Mouse (Mus musculus) adrenal gland, postnatal 36 days (tissue): ENCODE data around the gene Trim31. TPM values are rescaled to one million over a fixed set of nuclear protein-coding genes. Genes with fewer than 3 reads are reported as not detected.

ENCODE experiments used
- DNase-seq, 2 experiments: peaks; one replicate each; pipeline ENCODE4 v3.0.0; 2021; ENCODE audit warnings: mixed read lengths in 1 of 2
- total RNA-seq, 2 experiments: library from RNA; stranded (reverse); gene quantifications; 2 replicates each; pipeline ENCODE4 v1.2.3; 2021

Gene Trim31
- total RNA-seq, 2 experiments from 2014 or later, result not detected

DNA sequence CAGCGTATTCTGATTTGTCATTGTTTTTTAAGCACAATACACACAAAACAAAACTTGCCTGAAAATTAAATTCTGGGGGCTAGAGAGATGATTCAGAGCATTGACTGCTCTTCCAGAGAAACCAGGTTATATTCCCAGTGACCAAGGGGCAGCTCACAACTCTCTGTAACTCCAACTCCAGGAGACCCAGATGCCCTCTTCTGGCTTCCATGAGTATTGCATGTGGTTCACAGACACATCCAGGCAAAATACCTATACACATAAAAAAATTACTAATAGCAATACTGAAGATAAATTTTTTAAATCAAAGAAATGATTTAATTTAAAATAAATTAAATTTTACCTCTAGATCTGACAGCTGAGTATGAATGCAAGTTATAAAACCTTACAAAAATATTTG lies 1.3 kb upstream of the Trim31 start:
- DNase-seq, result peak; percentile 19 to 53

GRCm38 (mm10) chr17:36897065-36897464 lies 853 bp upstream of the Trim31 start:
- DNase-seq, result no peak

GRCm38 (mm10) chr17:36899376-36899775 lies 1.5 kb downstream of the Trim31 start:
- no peak for DNase-seq

GRCm38 (mm10) chr17:36900001-36900400 lies 2.1 kb downstream of the Trim31 start:
- no peak for DNase-seq

- no peak for DNase-seq
These were observed 2.8 kb downstream of the Trim31 start for GRCm38 (mm10) chr17:36900691-36901090.

- peak in 1 of 2 experiments; percentile 7 for DNase-seq
These were observed 5.7 kb downstream of the Trim31 start for GRCm38 (mm10) chr17:36903651-36904050.

- DNase-seq, result no peak
These were observed 10.3 kb downstream of the Trim31 start for GRCm38 (mm10) chr17:36908235-36908634.

DNA sequence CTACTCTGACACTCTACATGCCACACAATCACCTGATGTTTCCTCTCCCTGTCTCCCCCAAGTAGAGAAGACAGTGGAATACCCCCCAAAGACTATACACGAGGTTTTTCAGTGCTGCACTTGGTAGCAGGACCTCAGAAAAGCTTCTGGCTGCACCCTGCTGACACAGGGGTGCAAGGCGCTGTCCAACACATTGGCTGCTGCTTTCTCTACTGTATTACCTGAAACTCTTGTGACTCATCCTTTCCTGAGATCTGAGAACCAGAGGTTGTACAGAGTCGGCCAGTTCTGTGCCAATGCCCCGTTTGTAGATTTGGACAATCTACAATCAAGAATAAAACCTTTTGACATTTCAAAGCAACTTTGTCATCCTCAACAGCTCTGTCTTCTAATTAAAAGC lies 11.9 kb downstream of the Trim31 start:
- DNase-seq, result no peak

- DNase-seq, result no peak
These were observed 14.1 kb downstream of the Trim31 start for GRCm38 (mm10) chr17:36912031-36912430.

DNA sequence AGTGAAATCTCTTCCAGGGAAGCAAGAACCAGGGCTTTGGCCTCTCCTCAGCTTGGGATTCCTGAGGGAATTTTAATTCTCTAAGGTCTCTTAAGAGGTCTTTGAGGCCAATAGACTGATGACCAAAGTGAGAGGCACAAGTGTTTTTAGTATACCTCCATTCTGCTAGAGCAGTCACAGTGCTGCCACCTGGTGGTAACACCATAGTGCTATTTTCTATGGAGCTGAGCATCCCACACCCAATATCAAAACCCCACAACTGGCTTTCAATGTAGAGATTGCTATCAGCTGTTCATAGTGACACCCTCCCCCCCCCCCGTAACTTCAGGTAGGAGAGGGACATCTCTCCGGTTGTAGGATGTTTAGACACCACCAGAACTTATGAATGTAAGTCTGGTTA lies 16.2 kb downstream of the Trim31 start:
- DNase-seq, result peak; percentile 80 to 88

- DNase-seq, result peak; percentile 62 to 81
These were observed 17.2 kb downstream of the Trim31 start for GRCm38 (mm10) chr17:36915076-36915475.

DNA sequence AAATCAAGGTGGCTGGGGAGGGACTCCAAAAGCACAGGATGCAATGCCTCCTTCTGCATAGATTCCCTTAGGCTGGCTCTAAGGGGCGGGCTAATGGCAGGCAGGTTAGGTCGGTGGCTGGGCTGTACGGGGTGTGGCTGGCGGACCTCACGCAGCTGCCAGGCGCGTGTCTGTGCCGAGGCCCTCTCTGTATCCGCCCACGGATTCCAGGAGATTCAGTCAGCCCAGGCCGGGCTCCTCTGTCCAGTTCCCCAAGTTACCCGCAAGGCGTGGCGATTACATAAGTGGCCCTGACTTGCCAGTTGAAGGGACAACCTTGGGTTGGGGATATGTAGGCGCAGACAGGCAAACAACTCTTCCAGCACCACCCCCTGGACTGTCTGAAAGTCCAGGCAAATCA lies 22.3 kb downstream of the Trim31 start:
- DNase-seq, result peak; percentile 78 to 84

GRCm38 (mm10) chr17:36922715-36923114 lies 24.8 kb downstream of the Trim31 start:
- DNase-seq, result no peak

DNA sequence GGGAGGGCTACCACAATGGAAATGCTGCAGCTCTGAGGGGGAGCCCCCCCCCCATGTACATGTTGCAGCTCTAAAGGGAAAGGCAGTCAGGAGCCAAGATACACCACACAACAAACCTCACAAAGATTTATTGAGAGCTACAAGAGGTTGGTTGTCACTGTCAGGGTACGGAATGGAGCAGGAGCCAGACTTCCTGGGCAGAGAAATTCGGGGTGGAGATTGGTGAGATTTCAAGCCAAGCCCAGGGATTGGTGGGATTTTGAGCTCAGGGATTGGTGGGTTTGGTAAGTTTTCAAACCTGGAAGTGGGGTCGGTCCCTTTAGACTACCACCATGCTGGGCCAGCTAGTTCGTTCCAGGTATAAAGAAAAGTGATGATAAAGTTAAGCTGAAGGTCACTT lies 25.6 kb downstream of the Trim31 start:
- DNase-seq, result no peak

- DNase-seq, result peak; percentile 52 to 53
These were observed 29.7 kb downstream of the Trim31 start for GRCm38 (mm10) chr17:36927496-36928120.

- no peak for DNase-seq
These were observed 31.5 kb downstream of the Trim31 start for GRCm38 (mm10) chr17:36929236-36929932.

- DNase-seq, result no peak
These were observed 32.3 kb downstream of the Trim31 start for GRCm38 (mm10) chr17:36930233-36930632.

DNA sequence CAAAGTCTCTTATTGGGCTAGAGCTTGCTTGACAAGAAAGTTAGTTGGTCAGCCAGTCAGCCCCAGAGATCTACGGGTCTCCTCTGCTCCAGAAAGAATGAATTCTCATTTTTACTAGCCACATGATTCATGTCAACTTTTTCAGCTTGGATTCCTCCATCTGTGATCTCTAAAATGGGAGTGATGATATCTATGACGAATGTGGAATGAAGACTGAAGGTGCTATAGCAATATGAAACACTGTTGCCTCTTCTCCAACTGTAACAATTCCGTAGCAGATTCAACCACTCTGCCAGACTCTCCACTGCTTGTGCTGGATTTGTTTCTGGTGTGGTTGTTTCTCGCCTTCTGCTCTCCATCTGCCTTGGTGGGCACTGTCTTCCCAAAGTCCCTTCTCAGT lies 33.2 kb downstream of the Trim31 start:
- no peak for DNase-seq

DNA sequence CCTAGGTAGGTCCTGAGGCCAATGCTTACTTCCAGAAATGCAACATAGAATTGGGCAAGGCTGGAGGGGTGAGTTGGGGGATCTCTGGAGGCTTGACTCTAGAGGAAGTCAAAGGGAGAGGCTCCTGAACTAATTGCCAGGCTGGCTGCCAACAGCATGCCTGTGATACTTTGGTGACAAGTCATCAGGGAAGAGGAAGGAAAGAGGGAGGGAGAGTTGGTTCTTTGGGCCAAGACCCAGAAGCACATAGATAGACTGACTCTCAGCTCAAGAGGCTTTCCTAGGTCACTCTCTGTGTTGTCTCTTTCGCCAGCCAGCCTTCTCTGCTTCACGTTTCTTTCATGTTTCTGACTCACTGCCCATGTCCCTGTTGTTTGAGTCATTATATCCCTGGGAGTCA lies 33.9 kb downstream of the Trim31 start:
- DNase-seq, result peak; percentile 46 to 53

DNA sequence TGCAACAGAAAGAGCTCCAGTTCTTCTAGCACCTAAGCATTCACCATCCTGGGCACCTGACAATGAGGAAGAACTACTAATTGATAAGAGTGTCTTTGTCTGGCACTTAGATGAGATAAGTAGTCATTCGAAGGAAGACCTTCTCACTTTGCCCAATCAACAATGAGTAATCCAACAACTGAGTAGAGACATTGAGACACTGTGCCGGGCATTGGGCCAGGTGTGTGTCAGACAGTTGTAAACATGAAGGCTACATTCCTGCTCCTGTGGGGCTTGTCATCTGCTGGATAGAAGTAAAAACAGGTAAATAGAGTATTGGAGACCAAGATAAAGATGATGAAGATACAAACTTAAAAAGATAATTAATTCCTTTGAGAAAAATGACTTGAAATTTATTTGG lies 40.1 kb downstream of the Trim31 start:
- peak; percentile 69 to 89 for DNase-seq

- peak; percentile 20 to 58 for DNase-seq
These were observed 44.5 kb downstream of the Trim31 start for GRCm38 (mm10) chr17:36942391-36942790.

DNA sequence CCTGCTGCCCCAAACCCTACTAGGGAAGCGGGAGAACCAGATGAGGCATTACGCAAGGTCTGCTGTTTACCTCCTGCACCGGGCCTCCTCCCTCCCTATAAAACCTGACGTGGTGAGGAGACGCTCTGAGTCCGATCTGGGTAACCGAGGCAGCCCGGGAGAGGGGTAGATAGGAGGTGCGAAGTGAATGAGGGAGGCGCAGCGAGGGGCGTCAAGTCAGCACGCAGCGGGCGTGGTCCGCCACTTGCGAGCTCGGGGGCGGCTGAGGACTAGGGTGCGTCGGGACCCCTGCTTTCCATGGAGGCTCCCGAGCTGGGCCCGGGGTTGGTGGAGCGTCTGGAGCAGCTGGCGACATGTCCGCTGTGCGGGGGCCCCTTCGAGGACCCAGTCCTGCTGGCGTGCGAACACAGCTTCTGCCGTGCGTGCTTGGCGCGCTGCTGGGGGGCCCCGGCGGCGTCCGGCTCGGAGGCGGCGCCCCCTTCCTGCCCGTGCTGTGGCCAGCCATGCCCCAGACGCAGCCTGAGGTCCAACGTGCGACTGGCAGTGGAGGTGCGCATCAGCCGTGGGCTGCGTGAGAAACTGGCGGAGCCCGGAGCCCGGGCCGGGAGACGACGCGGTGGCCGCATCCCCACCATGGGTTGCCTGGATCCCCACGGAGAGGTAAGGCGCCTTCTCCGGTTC lies 45.0 kb downstream of the Trim31 start, which contains the start of gene Rnf39:
TSS of gene Rnf39 (plus strand) at position 128 of the 681 bp plus-strand sequence.
- no peak for DNase-seq

- no peak for DNase-seq
These were observed 45.8 kb downstream of the Trim31 start for GRCm38 (mm10) chr17:36943691-36944090.
